Mouse (Mus musculus): ENCODE measurements around the gene Plxna4. TPM values are rescaled to one million over a fixed set of nuclear protein-coding genes. Genes with fewer than 3 reads are reported as not detected.

Gene Plxna4
- 0.48 TPM for polyA plus RNA-seq (2014; fragmentation: Illumina TruSeq; extraction: RNeasy Lipid Tissue Mini Kit (QIAGEN cat#74804); ENCODE audit: low read depth, low replicate concordance)

GRCm38 (mm10) chr6:32588056-32588671, at the start of gene Plxna4:
TSS of gene Plxna4 (minus strand) at chr6:32588192.

